Mouse (Mus musculus) layer of hippocampus, postnatal 36 days (tissue): Measurements from ENCODE around the gene Auts2. TPM values are rescaled to one million over a fixed set of nuclear protein-coding genes. Genes with fewer than 3 reads are reported as not detected.
A peak's percentile ranks its signal among the peaks of the same experiment; 100 is the strongest.

Experiments used
- DNase-seq, 2 experiments: peaks; one replicate each; pipeline ENCODE4 v3.0.0; 2022
- total RNA-seq, 2 experiments: library from RNA; stranded (reverse); gene quantifications; 2 replicates each; pipeline ENCODE4 v1.2.3; 2021

Auts2 gene
- total RNA-seq, 2 experiments from 2014 or later, result 140 to 181 TPM

- DNase-seq, result no peak
These were observed 228.8 kb downstream of the Auts2 start for GRCm38 (mm10) chr5:132314300-132314699.

DNA sequence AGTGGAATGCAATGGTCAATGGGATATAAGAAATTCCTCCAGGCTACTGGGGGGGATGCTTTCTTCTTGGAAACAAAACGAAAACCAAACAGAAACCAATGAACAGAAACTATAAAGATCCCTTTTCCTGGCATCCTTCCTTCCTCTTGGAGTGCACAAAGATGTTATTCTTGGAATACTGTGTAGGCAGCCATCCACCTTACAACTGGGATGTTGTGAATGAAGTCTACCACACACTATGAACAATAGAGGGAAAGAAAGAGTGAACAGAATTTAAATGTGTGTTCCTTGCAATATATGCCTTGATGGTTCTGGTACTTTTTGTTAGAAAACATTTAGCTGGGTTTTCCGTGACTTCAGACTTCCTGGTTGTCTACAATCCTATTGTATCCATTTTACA is 236.1 kb downstream of the Auts2 start:
- DNase-seq, result no peak

DNA sequence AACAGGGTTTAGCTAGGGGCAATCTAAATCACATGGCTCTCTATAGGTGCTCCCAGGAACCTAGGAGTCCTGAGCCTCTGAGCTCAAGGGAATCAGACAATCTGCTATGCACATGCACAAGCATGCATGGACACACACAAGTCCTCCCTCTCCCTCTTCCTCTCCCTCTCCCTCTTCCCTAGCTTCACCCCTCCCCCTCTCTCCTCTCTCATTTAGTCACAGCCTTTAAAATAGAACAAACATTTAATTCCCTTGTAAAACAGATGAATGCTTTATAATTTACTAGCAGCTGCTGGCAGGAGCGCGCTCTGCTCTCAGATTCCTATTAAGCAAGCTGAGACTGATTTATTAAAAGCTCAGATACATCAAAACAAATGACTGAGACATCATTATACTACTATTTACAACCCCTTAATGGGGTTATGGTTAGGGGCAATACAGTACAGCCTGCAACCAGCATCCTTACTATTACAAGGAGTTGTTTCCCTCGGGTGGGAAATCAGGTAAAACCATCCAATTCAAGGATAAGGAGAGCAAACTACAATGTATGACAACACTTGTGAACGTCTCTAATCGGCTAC is 237.7 kb downstream of the Auts2 start:
- DNase-seq, result no peak

GRCm38 (mm10) chr5:132302778-132303177 is 240.4 kb downstream of the Auts2 start:
- no peak for DNase-seq

DNA sequence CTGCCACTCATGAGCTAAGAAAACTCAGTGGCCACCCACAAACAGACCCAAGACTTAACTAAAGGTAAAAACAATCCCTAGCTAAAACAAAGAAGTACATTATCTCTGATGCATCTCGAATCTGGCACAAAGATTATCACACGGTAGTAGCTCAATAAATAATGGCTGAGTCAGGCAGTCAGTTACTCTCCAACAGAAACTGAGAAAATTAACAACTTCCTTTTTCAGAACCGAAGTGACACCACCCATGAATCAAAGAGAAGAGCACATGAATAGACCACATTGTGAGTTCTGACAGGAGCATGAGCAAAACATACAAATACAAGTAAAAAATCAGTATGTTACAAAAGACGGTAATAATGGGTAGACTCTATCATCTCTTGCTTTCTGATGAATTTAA is 242.3 kb downstream of the Auts2 start:
- no peak for DNase-seq

DNA sequence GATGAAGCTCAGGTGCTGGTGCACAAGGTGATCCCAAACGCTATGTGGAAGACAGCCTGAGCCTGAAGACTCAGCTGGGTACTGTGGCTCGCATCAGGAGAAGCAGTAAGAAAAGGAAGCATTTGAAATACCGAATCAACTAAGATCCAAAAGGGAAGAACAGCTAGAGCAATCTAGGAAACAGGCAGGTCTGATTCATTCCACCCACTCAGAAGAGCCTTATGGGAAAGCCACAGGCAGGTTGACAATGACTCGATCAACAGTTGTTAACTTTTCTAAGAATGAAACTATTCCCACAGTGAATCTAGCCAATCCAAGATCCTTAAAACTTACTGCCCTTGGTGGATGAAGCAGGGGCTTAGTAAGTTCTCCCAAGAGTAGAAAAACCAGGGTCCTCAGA is 243.4 kb downstream of the Auts2 start:
- DNase-seq, result no peak

- DNase-seq, result no peak
These were observed 244.1 kb downstream of the Auts2 start for GRCm38 (mm10) chr5:132298996-132299395.

DNA sequence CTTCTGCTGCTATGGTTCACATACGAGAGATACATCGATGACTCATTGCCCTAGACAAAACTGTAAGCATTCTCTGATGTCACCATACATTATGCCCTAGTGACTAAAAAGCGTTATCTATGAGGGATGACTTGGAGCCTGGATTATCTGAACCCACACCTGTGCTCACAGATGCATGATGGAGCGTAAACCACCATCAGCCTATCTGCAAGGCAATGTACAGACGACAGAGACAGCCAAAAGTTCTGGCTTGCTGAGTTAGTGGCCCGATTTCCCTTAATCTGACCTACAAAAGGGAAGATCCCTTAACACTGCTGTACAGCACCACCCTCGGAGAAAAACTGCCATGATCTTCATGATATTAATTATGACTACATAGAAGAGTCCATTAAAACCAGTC is 245.8 kb downstream of the Auts2 start:
- no peak for DNase-seq

GRCm38 (mm10) chr5:132294469-132294868 is 248.7 kb downstream of the Auts2 start:
- DNase-seq, result no peak

DNA sequence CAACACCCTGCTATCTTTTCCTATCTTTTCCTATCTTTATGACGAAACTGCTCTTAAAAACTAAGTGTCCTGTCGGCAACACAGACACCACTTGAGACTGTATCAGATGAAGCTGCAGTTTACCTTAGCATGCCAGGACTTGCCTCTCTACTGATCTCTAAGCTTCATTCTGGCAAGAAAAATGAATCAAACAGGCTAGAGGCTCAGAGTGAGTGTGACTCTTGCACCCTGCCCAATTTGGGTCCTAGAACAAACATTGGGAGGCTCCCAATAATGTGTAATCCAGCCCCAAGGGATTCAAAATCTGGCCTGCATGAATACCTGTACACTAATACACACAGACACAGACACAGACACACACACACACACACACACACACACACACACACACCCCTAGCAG is 250.2 kb downstream of the Auts2 start:
- DNase-seq, result no peak

GRCm38 (mm10) chr5:132290606-132291535 is 252.3 kb downstream of the Auts2 start:
- DNase-seq, result no peak

DNA sequence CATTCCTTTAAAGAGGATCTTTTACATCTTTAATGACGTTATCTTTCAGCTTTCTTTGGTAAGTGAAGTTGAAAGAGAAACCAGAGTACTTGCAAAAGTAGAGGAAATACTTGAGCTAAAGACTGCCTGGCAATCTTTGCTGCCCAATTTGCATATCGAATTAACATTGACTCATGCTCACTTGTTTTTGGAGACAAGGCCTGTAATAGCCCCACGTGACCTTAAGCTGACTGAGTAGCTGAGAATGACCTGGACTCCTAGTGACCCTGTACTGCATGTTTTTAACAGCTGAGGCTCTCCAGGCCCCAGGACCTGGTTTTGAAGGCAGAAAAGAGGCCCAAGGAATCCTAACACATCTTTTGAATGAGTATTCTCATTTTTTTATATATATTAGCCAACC is 259.4 kb downstream of the Auts2 start:
- no peak for DNase-seq

DNA sequence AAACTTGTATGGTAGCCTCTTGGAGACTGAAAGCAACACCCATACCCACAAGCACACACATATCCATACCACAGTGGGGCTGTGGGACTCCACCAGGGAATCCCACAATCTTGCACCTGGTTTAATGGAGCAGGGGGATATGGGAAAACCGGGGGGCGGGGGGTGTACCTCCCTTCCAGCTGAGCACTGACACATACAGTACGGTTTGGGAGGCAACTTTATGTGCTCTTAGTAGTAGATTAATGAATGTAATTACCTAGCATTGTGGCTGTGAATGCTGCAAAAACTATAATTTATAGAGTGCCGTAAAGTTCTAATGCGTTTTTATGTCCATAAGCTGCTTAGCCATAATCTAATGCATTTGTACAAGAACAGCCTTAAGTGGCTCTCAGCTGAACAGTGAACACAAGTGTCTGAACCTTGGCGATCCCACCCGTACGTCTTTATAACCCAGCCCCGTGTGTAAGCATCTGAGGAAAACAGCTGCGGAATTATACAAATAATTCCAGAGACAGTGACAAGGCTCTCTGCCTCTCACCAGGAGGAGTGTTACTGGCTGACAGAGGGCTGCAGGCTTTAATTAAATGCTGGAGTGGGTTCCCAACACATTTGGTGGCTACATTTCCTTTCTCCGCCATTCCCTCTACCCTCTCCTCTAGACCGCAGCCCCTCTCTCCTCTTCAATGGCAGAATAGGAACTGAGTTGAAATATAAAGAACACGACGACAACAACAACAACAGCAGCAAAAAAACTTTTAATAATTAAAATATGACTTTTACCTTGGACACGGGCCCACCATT is 268.8 kb downstream of the Auts2 start:
- no peak for DNase-seq

GRCm38 (mm10) chr5:132272132-132272531 is 271.0 kb downstream of the Auts2 start:
- no peak for DNase-seq

DNA sequence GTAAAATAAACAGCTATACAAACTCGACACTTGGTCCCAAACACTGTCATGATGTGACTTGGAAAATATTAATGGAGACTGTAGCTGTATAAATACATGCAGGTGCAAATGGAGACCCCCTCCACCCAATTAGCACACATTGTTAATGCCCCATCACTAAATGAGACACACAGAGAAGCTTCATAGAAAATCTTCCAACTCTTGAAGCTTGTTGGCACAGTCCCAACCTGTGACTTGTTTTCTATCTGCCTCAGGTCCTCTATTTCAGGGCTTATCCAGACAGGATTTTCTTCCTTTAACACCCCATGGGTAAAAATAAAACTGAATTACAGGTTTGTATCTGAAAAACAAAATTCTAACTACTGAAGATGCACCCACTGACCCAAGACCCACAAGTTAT is 272.2 kb downstream of the Auts2 start:
- no peak for DNase-seq

GRCm38 (mm10) chr5:132270074-132270473 is 273.1 kb downstream of the Auts2 start:
- no peak for DNase-seq

GRCm38 (mm10) chr5:132268351-132268967 is 274.7 kb downstream of the Auts2 start:
- no peak for DNase-seq

- DNase-seq, result no peak
These were observed 278.1 kb downstream of the Auts2 start for GRCm38 (mm10) chr5:132265015-132265414.

DNA sequence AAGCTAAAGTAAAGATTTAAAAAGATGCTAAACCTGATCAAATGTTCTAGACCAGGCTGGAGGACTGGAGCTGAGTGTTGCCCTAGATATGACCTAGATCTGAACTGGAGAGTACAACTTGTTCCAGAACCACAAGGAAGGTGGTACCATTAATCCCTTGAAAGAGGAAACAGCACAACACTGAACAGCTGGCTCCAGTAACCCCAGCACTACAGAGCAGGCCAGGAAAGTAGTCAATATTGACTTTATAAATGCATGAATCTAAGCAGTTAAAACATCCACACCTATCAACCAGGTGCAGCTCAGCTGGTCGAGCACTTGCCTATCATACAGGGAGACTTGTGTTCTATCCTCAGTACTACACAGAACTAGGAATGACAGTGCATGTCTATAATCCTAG is 281.4 kb downstream of the Auts2 start:
- DNase-seq, result no peak

GRCm38 (mm10) chr5:132258882-132259281 is 284.3 kb downstream of the Auts2 start:
- no peak for DNase-seq

GRCm38 (mm10) chr5:132255579-132255978 is 287.6 kb downstream of the Auts2 start:
- no peak for DNase-seq

GRCm38 (mm10) chr5:132249523-132249922 is 293.6 kb downstream of the Auts2 start:
- DNase-seq, result peak; percentile 55 to 68

- DNase-seq, result no peak
These were observed 295.1 kb downstream of the Auts2 start for GRCm38 (mm10) chr5:132248069-132248468.
